Mouse (Mus musculus) hematopoietic stem cell, adult 5-6 weeks (primary cell): ENCODE results near the gene Retreg3. TPM values are rescaled to one million over a fixed set of nuclear protein-coding genes. Genes with fewer than 3 reads are reported as not detected.
"Not testable (repeated sequence)": the region's sequence is repeated elsewhere in the genome, so short reads cannot be mapped to it uniquely, and the experiment has no call there.

Experiments used
- ATAC-seq, 2 experiments: fragments of 125-278 bp in 1 of 2; replicated peaks in 1 of 2; 2 replicates each; pipeline ENCODE4 v1.8.0; 2016 to 2017; ENCODE audit warnings: inconsistent platforms in 2 of 2, mild to moderate bottlenecking in 2 of 2, moderate number of reproducible peaks in 2 of 2, low read depth in 1 of 2, moderate TSS enrichment in 1 of 2; ENCODE audit not compliant: low FRiP score in 2 of 2, poor library complexity in 2 of 2, severe bottlenecking in 2 of 2, insufficient read depth in 1 of 2, low TSS enrichment in 1 of 2
- total RNA-seq: library from RNA; stranded (forward); fragments of 172-1452, 232-1000 nt; gene quantifications from 2 replicates; pipeline ENCODE4 v1.2.3, GENCODE M21; 2017

Retreg3 gene
- 30.9 and 38.8 TPM in 2 replicates for total RNA-seq

DNA sequence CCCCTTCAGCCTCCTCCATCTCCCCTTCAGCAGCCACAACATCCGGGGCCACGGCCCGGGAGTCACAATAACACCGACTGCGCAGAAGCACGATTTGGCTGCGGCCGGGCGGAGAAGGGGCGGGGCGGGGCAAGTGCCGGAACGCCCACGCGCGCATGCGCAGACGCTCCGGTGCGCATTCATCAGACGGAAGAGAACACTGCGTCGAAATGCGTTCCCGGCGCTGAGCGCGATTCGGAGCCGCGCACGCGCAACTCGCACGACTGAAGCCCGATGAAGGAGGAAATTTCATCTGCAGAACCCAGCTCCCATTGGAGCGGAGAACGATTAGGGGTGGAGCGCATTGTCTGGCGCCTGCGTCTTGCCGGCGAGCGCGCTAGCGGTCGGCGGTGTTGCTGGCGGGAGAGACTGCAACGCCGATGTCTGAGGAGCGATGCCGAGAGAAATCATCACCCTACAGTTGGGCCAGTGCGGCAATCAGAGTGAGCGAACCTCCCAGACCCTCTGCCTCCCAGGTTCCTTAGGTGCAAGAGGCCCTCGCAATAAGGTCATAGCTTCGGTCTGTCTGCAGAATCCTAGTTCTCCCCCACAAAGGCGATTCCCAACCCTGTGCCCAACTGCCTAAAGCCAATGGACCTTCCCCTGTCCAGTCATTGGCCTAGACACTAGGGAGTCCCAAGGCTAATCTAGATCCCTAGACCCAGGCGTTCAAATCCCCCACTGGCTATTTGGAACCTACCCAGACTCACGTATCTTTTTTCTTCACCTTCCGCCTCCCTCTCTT lies at the start of gene Retreg3, which contains the start of gene Tubg1:
Retreg3 (minus strand) TSS at position 133 of the 784 bp plus-strand sequence.
Tubg1 (plus strand) TSS at position 178 of the 784 bp plus-strand sequence.
- ATAC-seq = peak; percentile 93 to 97

- ATAC-seq = no peak
These were observed 48.7 kb upstream of the Retreg3 start for GRCm38 (mm10) chr11:101168301-101168980.

DNA sequence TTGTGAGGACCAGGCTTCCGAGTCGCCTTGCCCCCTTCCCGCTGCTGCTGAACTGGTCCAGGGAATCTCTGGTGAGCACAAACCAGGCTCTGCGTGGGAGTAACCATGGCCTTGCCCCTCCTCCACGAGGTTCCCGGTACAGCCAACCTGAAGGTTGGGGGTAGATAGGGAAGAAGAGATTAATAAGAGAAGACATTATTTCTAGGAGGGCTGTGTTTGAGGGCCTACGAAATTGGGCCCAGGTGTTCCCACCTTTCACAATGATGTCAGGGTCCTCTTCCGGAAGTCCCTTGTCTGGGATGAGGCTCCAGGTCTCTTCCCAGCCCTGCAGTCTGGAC lies 48.2 kb upstream of the Retreg3 start:
- no peak for ATAC-seq

DNA sequence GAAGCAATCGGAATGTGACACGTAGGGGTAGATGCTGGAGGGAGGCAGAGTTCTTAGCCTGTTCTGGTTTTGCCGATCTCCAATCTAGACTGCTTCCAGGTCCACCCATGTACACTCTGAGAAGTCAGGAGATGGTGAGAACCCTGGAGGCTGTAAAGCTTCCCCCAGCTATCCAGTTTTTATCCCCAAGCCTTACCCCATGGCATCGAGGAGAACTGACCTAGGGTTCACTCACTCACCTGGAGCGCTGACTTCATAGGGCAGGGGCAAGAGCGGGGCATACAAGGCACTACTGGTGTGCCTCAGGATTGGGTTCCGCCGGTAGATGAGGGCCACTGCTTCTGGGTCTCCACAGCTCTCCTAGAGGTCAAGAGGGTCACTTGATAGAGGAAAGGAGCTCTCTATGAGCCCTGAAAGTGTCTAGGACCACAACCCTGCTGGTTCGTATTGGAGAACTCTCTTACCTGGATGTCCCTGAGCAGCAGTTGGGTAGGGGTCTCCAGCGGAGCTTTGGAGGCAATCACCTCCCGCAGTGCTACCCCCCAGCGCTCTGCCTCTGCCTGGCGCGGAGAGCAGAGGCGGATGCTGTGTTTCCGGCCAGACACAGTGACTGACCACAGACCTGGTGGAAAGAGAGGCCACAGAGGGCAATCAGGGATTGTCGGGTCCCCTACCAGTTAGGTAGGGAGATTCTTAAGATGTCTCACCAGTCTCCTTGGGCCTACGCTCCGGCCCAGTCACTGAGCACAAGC lies 47.7 kb upstream of the Retreg3 start:
- peak in 1 of 2 experiments; percentile 7; a peak in 1 of 4 replicates for ATAC-seq

DNA sequence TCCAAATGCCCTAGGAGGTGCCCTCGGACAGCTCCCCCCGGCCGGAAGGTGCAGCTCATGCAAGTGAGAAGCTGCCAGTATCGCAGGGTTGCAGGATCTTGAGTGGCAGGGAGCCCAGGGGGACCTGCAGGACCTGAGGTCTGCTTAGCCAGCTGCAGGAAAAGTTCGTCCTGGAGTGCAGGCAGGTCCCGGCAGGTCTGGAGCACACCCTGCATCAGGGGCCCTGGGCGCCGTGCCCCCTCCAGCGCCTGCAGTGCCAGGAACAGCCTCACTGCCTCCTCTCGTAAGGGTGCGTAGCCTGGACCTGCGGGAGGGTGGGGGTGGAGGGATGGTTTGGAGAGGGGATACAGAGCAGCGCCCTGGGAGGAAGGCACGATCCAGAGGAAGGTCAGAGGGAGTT lies 46.7 kb upstream of the Retreg3 start:
- ATAC-seq = no peak

DNA sequence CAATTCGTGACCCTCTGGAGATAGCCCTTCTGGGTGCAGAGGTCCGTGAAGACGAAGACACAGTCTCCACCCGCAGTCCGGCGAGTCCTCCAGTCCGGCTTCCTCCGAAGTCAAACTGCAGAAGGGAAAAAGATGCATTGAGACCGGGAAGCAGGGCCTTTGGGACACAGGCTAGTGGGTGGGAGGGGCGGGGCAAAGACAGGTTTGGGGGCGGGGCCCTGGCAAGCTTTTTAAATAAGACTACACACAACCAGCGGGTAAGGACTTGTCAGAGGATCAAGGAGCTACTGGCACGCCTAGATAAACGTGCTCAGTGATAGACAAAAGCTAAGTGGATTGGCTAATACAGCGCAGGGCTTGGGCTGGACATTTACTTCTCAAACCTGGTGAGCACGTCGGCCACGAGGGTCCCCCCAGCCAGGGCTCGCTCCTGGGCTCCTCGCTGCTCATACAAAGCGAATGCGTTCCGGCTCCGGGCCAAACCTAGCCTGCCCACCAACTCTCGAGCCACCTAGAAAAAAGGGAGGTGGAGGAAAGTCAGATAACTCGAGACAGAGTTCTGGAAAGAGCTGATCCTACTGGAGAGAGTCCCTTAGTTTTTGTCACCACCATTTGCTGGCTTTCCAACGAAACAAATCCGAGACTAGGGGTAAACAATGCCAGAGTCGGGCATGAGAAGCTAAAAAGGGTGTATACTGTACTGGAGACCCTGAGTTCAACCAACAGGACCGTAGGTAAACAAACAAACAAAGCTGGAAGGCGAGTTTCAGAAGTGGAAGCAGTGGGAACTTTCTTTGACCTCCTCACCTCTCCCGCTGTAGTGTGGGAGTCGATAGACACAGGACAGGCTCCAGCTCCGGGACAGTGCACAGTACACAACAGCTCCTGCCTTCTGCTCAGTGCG lies 45.2 kb upstream of the Retreg3 start:
- ATAC-seq = no peak

DNA sequence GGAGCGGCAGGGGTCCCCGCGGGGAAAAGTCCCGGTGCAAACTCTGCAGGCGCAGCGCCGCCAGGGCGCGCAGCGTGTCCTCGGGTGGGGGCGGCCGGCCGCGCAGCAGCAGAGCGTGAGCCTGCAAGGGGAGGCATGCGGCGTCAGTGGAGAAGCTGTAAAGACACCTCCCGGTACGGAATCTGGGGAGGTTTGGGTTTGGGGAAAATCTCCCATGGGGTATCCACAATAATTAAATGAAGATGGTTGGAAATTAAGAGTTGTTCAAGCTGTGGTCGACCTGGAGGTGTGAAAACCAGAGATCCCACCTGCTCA lies 44.6 kb upstream of the Retreg3 start:
- no peak for ATAC-seq

- ATAC-seq = no peak
These were observed 44.0 kb upstream of the Retreg3 start for GRCm38 (mm10) chr11:101163476-101164350.

DNA sequence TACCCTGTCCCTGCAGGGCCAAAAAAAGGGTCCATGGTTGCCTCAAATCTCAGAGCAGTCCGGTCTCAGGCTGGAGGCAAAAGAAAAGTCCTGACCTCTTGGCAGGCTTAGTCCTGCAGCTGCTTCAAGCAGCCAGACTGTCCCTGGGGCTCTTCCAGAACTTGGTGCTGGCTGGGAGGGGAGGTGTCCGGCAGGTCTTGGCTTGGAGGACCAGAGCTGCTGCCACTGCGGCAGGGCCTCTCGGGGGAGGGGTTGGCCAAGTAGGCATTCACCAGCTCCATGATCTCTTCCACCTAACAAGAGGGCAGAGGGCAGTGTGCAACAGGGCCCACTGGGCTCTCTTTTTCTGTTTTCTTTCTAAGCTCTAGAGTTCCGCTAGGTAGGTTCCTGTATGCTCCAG lies 43.1 kb upstream of the Retreg3 start:
- ATAC-seq = no peak

GRCm38 (mm10) chr11:101162301-101162700 lies 42.6 kb upstream of the Retreg3 start:
- ATAC-seq = no peak

DNA sequence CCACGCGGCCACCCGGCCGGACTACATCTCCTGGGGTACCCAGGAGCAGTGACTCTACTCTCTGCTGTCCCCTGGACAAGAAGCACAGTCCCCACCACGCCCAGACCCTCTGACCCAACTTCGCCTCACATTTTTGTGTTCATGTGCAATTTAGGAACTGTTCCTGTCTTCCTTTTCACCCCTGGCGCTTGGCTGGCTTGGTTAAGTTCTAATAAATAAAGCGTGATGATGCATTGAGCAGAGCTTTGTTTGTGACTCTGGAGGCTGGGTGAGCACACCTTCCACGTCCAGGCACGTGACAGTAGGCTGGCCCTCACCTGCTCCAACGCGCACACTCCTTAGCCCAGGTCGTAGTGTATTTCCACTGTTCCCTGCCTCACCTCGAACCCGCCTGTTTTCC lies 41.9 kb upstream of the Retreg3 start:
- no peak for ATAC-seq

- ATAC-seq = not testable (repeated sequence)
These were observed 41.4 kb upstream of the Retreg3 start for GRCm38 (mm10) chr11:101160981-101161505.

DNA sequence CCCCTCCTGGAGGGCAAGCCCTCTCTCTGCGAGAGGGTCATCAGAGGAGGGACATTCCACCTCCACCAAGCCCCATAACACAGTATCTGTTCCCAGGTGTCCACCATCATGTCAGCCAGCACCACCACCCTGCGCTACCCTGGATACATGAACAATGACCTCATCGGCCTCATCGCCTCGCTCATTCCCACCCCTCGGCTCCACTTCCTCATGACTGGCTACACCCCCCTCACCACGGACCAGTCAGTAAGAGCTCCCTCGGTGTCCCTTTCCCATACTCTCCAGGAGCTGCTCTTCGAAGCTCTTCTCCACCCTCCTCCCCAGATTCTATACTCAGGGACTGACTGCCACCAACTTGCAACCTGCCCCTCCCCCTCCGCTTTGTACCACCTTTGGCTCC lies 40.5 kb upstream of the Retreg3 start:
- not testable (repeated sequence) for ATAC-seq

GRCm38 (mm10) chr11:101155728-101156371 lies 36.2 kb upstream of the Retreg3 start, which contains the start of gene Tubg2:
TSS of gene Tubg2 (plus strand) at chr11:101155907.
- ATAC-seq = peak; percentile 37 to 42; a peak in 3 of 4 replicates

- ATAC-seq = no peak
These were observed 35.5 kb upstream of the Retreg3 start for GRCm38 (mm10) chr11:101155151-101155550.

DNA sequence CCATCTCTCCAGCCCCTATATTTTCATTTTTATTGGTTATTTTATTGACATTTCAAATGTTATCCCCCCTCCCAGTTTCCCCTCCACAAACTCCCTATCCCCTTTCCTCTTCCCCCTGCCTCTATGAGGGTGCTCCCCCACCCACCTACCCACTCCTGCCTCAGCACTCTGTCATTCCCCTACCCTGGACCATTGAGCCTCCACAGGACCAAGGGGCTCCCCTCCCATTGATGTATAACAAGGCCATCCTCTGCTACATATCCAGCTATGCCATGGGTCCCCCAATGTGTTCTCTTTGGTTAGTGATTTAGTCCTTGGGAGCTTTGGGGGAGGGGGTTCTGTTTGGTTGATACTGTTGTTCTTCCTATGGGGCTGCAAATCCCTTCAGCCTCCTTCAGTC lies 35.0 kb upstream of the Retreg3 start:
- no peak for ATAC-seq
